Mouse (Mus musculus) left cerebral cortex, postnatal 10 days (tissue): ENCODE measurements around the gene Selenoo. TPM values are rescaled to one million over a fixed set of nuclear protein-coding genes. Genes with fewer than 3 reads are reported as not detected.
A peak's percentile ranks its signal among the peaks of the same experiment; 100 is the strongest.

Experiments used
- DNase-seq, 2 experiments: peaks; one replicate each; pipeline ENCODE4 v3.0.0; 2021 to 2022; ENCODE audit warnings: low spot score in 2 of 2, mixed read lengths in 1 of 2; ENCODE audit errors: extremely low spot score in 1 of 2
- intact Hi-C: fragments of 180-260 bp; cut with DNase I; formaldehyde crosslinking; loops from one replicate; pipeline ENCODE4 v1.15.1; 2025
- total RNA-seq, 2 experiments: library from RNA; stranded (reverse); gene quantifications; 2 replicates each; pipeline ENCODE4 v1.2.3; 2021

Gene Selenoo
- total RNA-seq, 2 experiments from 2014 or later = 19.1 to 20.6 TPM

DNA sequence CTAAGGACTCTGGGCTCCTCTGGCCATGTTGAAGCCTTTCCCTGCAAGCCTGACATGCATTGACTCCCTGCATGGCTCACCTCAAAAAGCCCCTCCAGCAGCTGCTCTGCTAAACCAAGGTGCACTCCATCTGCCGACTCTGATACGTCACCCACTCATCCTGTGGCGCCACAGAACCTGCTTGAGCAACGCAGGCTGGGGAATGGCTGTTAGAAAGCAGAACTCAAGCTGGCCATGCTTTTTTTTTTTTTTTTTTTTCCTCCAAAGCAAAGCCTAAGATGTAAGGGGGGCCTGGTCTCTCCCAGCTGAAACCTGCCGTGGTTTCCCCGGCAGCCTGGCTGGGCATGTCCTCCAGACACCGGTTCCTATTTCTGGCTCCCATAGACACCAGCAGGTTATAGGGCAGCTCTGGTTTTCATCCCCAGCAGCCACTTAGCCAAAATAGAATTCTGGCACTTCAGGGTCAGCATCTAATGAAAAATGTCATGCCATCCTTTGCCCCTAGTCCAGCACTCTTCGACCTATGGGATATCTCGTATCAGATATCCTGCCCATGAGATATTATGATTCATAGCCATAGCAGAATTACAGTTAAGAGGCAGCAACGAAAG, 14.8 kb upstream of the Selenoo start:
- intact Hi-C loops = loop anchor here (5.0 kb wide), 1 partner anchor 77 kb away; no protein-coding TSS in a partner anchor
- DNase-seq = no peak

DNA sequence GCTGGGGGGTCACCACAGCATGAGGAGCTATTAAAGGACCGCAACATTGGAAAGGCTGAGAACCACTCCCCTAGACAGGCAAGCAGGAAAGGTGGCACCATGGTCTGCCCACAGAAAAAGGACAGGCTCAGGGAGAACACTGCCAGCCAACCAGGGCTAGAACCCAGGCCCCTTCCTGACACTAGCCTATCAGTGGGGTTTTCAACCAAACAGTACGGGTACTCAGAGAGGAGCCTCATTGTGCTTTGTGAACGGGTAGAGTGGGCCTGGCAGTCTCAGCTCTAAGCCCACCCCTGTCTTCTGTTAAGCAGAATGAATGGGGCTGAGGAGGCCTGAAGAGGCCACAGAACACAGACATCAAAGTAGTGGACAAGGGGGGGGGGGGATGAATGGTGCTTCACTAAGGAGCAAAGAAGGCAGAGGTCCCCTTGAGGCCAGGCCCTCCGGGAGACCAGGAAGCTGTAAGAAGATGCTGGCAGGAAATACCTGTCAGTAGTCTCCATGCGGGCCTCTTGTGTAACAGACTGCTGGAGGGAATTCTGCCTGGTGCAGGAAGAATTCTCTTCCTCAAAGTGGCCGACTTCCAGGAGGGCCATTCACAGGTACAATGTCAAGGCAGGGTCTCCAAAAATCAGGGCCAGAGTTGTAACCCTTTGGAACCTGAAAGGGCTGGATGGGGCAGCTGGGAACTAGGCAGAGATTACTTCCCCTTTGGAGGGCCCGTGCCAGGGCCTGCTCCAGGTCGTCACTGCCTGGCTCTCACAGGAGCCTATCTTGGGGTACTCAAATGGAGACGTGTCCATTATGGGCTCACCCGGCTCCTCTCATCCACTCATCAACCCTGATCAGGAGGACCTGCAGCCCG, 14.0 kb upstream of the Selenoo start, which contains the start of gene Trabd:
Trabd (plus strand) TSS at position 512 of the 865 bp plus-strand sequence.
- DNase-seq = no peak
- intact Hi-C loops = loop anchor here (5.0 kb wide), 2 partner anchors 78 to 253 kb away; no protein-coding TSS in a partner anchor

- intact Hi-C loops = loop anchor here (5.0 kb wide), 1 partner anchor 253 kb away; no protein-coding TSS in a partner anchor
- DNase-seq = peak; percentile 69 to 94
Observed at GRCm38 (mm10) chr15:89075478-89076147, 13.3 kb upstream of the Selenoo start.

DNA sequence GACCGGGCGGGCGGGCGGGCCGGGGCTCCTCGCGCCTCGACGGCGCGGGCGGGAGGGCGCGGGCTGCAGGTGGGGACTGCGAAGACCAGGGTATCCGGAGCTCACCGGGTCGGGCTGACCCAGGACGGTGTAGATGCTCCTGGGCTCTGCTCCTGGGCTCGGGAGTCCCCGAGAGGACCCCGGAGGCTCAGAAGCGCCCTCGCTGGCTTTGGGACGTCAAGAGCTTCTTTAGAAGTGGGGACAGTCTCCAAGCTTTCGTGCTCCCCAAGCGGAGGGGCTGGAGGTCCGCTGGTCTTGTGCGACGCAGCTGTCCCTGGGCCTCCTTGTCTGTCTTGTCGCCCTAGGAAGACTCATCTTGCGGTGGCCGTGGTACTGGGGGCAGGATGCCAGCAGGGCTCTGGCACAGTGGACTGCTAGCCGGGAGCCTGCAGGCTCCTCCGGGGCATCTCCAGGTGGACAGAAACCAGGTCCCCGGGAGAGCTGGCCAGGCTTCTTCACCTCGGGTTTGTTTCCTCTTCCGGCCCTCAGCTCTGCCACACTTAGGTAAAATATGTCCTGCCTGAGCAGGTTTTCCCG, 12.6 kb upstream of the Selenoo start:
- intact Hi-C loops = loop anchor here (5.0 kb wide), 1 partner anchor 254 kb away; no protein-coding TSS in a partner anchor
- DNase-seq = peak in 1 of 2 experiments; percentile 71

DNA sequence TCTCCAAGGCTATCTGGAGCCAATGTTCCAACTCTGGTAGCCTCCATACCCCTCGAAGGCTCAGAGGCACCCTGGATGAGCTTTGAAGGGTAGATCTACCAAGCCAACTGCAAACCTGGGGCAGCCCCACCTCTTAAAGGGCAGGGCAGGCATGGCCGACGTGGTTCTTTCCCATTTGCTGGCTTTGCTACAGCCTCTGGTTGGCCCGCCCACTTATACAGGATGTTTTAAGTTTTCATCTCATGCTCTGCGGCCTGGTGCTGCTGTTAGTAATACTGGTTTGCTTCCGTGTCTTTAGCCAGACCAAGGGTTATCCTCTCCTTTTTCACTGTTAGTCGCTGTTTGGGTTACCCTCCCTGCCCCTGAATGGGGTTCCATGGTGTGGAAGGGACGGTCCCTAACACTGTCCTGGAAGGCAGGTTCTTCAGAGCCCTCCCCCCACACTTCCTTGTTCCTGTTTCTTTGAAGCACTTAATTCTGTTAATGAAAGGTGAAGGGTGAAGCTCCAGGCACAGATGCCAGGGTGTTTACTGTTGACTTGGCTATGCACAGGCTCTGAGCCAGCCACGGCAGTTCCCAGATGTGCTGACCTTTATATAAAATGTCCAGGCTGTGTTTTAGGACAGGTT, 10.6 kb upstream of the Selenoo start:
- no peak for DNase-seq
- intact Hi-C loops = loop anchor here (5.0 kb wide), 1 partner anchor 256 kb away; no protein-coding TSS in a partner anchor

GRCm38 (mm10) chr15:89083906-89084305, 5.0 kb upstream of the Selenoo start:
- no peak for DNase-seq
- intact Hi-C loops = no loop called here

GRCm38 (mm10) chr15:89084826-89085225, 4.1 kb upstream of the Selenoo start:
- intact Hi-C loops = no loop called here
- DNase-seq = no peak

GRCm38 (mm10) chr15:89089248-89090051, 566 bp downstream of the Selenoo start:
- peak in 1 of 2 experiments; percentile 57 for DNase-seq
- intact Hi-C loops = no loop called here

GRCm38 (mm10) chr15:89090662-89091061, 1.8 kb downstream of the Selenoo start:
- DNase-seq = no peak
- intact Hi-C loops = no loop called here

DNA sequence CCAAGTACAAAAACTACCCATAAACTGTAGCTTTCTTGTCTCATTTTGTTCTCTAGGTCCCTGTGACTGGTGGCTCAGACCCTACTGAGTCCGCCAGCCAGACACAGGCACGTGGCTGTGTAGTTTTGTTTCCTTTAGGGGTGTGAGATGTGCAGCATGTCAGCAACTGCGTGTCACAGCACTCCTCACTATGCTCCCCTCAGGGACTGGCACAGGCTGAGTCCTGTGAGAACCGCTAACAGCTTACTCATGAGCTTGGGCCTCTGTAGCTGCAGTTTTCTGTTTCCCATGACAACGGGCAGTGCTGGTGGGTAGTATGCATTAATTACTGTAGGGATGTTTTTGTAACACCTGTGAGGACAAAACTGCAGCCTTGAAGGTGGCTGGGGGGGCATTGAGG, 3.3 kb downstream of the Selenoo start:
- DNase-seq = no peak
- intact Hi-C loops = no loop called here

GRCm38 (mm10) chr15:89097450-89097849, 8.6 kb downstream of the Selenoo start:
- intact Hi-C loops = no loop called here
- DNase-seq = peak in 1 of 2 experiments; percentile 12

DNA sequence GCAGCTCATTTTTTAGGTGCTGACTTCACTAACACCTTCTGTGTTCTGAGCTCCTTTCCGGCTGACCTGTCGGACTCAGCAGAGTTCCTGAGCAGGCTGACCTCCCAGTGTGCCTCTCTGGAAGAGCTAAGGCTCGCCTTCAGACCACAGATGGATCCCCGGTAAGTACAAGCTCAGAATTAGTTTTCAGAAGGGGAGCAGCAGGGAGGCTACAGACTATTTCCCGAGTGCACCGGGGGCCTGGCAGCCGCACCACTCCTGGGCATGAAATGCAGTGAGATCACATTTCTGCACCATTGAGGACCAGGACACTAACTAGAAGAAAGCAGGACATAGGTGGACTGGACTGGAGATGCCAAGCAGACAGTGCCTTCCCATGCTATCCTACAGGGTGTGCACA, 9.7 kb downstream of the Selenoo start:
- intact Hi-C loops = no loop called here
- DNase-seq = peak in 1 of 2 experiments; percentile 8

- DNase-seq = peak in 1 of 2 experiments; percentile 20
- intact Hi-C loops = no loop called here
Observed at GRCm38 (mm10) chr15:89100823-89101222, 11.9 kb downstream of the Selenoo start.

DNA sequence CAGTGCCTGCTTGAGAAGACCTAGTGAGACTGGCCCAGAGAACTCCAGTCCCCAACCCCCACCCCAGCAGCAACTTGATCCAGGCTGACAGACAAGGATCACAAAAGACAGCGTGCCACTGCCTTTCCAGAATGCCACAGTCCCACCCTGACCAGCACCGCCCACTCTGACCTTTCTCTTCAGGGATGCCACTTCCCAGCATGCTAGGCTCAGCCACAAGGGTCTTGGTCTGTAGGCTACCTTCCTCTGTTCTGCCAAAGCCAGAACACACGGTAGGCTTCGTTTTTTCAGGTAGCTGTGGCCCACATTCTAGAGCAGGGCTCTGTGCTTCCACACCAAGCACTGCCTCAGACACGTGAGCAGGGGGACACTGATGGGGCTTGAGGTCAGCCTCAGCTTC, 13.8 kb downstream of the Selenoo start:
- intact Hi-C loops = no loop called here
- DNase-seq = peak in 1 of 2 experiments; percentile 18

GRCm38 (mm10) chr15:89103921-89104320, 15.0 kb downstream of the Selenoo start:
- intact Hi-C loops = no loop called here
- DNase-seq = peak in 1 of 2 experiments; percentile 38

DNA sequence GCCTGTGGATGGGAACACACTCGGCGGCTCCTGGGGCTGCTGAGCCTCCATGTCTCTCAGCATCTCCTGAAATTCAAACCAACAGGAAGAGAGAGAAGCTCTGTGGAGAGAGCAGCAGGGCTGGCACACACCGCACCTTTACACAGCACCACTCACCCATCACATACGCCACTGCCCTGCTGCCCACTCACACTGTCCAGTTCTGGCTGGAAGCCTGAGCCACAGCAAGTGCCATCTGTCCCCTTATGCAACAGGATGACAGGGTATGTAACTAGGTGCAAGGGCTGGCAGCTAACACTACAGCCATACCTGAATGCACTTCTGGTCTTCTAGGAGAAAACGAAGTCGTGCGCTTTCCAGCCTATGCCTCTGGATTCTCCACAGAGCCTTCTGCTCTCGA, 15.5 kb downstream of the Selenoo start:
- intact Hi-C loops = no loop called here
- DNase-seq = peak in 1 of 2 experiments; percentile 31

GRCm38 (mm10) chr15:89106073-89106472, 17.2 kb downstream of the Selenoo start:
- intact Hi-C loops = no loop called here

GRCm38 (mm10) chr15:89106976-89107375, 18.1 kb downstream of the Selenoo start:
- DNase-seq = peak in 1 of 2 experiments; percentile 12
- intact Hi-C loops = no loop called here

More at GRCm38 (mm10) chr15:89106073-89106472, 17.2 kb downstream of the Selenoo start:
- peak in 1 of 2 experiments; percentile 27 for DNase-seq
